Mouse (Mus musculus): ENCODE results near the gene Pp2d1. TPM values are rescaled to one million over a fixed set of nuclear protein-coding genes. Genes with fewer than 3 reads are reported as not detected.

Gene Pp2d1
- total RNA-seq, 2 experiments from 2014 or later: not detected

GRCm38 (mm10) chr17:53566919-53567345, 27.7 kb upstream of the Pp2d1 start:
- DNase-seq (ENCODE audit: low spot score in 2 of 2): peak; percentile 44 to 48

GRCm38 (mm10) chr17:53566161-53566918, 27.1 kb upstream of the Pp2d1 start, which contains the start of gene Kat2b:
Gene Kat2b, plus strand, starts transcription at chr17:53566861.
- no peak for DNase-seq (ENCODE audit: low spot score in 2 of 2)

- no peak for DNase-seq (ENCODE audit: low spot score in 2 of 2)
These were observed 25.6 kb upstream of the Pp2d1 start for GRCm38 (mm10) chr17:53564837-53565236.

GRCm38 (mm10) chr17:53561458-53562029, 22.3 kb upstream of the Pp2d1 start:
- no peak for DNase-seq (ENCODE audit: low spot score in 2 of 2)

- DNase-seq (ENCODE audit: low spot score in 2 of 2): no peak
These were observed 20.4 kb upstream of the Pp2d1 start for GRCm38 (mm10) chr17:53559646-53560045.

GRCm38 (mm10) chr17:53557443-53557842, 18.2 kb upstream of the Pp2d1 start:
- DNase-seq (ENCODE audit: low spot score in 2 of 2): no peak

- no peak for DNase-seq (ENCODE audit: low spot score in 2 of 2)
These were observed 15.6 kb upstream of the Pp2d1 start for GRCm38 (mm10) chr17:53554813-53555212.

- no peak for DNase-seq (ENCODE audit: low spot score in 2 of 2)
These were observed 14.8 kb upstream of the Pp2d1 start for GRCm38 (mm10) chr17:53554088-53554487.

- DNase-seq (ENCODE audit: low spot score in 2 of 2): no peak
These were observed 12.4 kb upstream of the Pp2d1 start for GRCm38 (mm10) chr17:53551306-53552299.

GRCm38 (mm10) chr17:53543591-53544324, 4.5 kb upstream of the Pp2d1 start:
- DNase-seq (ENCODE audit: low spot score in 2 of 2): no peak

- DNase-seq (ENCODE audit: low spot score in 2 of 2): no peak
These were observed 3.3 kb upstream of the Pp2d1 start for GRCm38 (mm10) chr17:53542536-53542935.

- peak in 1 of 2 experiments; percentile 12 for DNase-seq (ENCODE audit: low spot score in 2 of 2)
These were observed 6.8 kb downstream of the Pp2d1 start for GRCm38 (mm10) chr17:53532425-53532824.

GRCm38 (mm10) chr17:53531160-53531559, 8.1 kb downstream of the Pp2d1 start:
- no peak for DNase-seq (ENCODE audit: low spot score in 2 of 2)

GRCm38 (mm10) chr17:53528034-53528433, 11.2 kb downstream of the Pp2d1 start:
- no peak for DNase-seq (ENCODE audit: low spot score in 2 of 2)

GRCm38 (mm10) chr17:53520509-53520908, 18.7 kb downstream of the Pp2d1 start:
- no peak for DNase-seq (ENCODE audit: low spot score in 2 of 2)

GRCm38 (mm10) chr17:53519364-53519763, 19.9 kb downstream of the Pp2d1 start:
- no peak for DNase-seq (ENCODE audit: low spot score in 2 of 2)

- DNase-seq (ENCODE audit: low spot score in 2 of 2): no peak
These were observed 26.8 kb downstream of the Pp2d1 start for GRCm38 (mm10) chr17:53512311-53512951.

GRCm38 (mm10) chr17:53502966-53503365, 36.3 kb downstream of the Pp2d1 start:
- no peak for DNase-seq (ENCODE audit: low spot score in 2 of 2)

- DNase-seq (ENCODE audit: low spot score in 2 of 2): no peak
These were observed 50.3 kb downstream of the Pp2d1 start for GRCm38 (mm10) chr17:53489007-53489378.

GRCm38 (mm10) chr17:53488291-53489006, 50.8 kb downstream of the Pp2d1 start:
- no peak for DNase-seq (ENCODE audit: low spot score in 2 of 2)
